Mouse (Mus musculus) liver, embryonic 12.5 days (tissue): ENCODE measurements around the gene Zbtb25. TPM values are rescaled to one million over a fixed set of nuclear protein-coding genes. Genes with fewer than 3 reads are reported as not detected.

Experiments
- ATAC-seq: fragments of 200-750 bp; cut with Nextera tagmentation; 2 replicates; pipeline ENCODE4 v1.8.0; 2017; ENCODE audit warnings: moderate number of reproducible peaks, mild to moderate bottlenecking, moderate library complexity
- H3K27ac ChIP-seq: fragments of 300-500 bp; sonication (generic); 2 replicates; pipeline ENCODE4 v1.5.1; 2016; ENCODE audit warnings: mild to moderate bottlenecking
- H3K27me3 ChIP-seq: fragments of 300-500 bp; sonication (generic); replicated peaks from 2 replicates; pipeline ENCODE4 v1.6.1; 2016; ENCODE audit warnings: mild to moderate bottlenecking, moderate library complexity
- H3K36me3 ChIP-seq: fragments of 300-500 bp; sonication (generic); 2 replicates; pipeline ENCODE4 v1.6.1; 2016; ENCODE audit warnings: mild to moderate bottlenecking, moderate library complexity
- H3K4me1 ChIP-seq: fragments of 300-500 bp; sonication (generic); 2 replicates; pipeline ENCODE4 v1.6.1; 2016
- H3K4me2 ChIP-seq: fragments of 300-500 bp; sonication (generic); 2 replicates; pipeline ENCODE4 v1.6.1; 2016; ENCODE audit warnings: mild to moderate bottlenecking, moderate library complexity
- H3K4me3 ChIP-seq: fragments of 300-500 bp; sonication (generic); 2 replicates; pipeline ENCODE4 v1.5.1; 2016; ENCODE audit warnings: mild to moderate bottlenecking, moderate library complexity
- H3K9ac ChIP-seq: fragments of 300-500 bp; sonication (generic); 2 replicates; pipeline ENCODE4 v1.6.1; 2016; ENCODE audit warnings: mild to moderate bottlenecking, moderate library complexity
- H3K9me3 ChIP-seq: fragments of 300-500 bp; sonication (generic); replicated peaks from 2 replicates; pipeline ENCODE4 v1.6.1; 2016; ENCODE audit warnings: mild to moderate bottlenecking, moderate library complexity
- WGBS: fragments of 180-500 bp; shearing (Covaris S2); methylation state at CpG from one replicate; pipeline ENCODE4 v1.1.7; 2016; ENCODE audit not compliant: insufficient replicate concordance; 5-methylcytosine and 5-hydroxymethylcytosine counted together
- polyA plus RNA-seq: library from polyadenylated mRNA; unstranded; fragments of >200 nt; fragmentation: Nextera tagmentation; extraction: Ambion mirVana; gene quantifications from 2 replicates; pipeline ENCODE4 v1.2.1, GENCODE M21; 2016

The Zbtb25 gene
- polyA plus RNA-seq, 1 experiment from 2014 or later = 10.8 TPM

DNA sequence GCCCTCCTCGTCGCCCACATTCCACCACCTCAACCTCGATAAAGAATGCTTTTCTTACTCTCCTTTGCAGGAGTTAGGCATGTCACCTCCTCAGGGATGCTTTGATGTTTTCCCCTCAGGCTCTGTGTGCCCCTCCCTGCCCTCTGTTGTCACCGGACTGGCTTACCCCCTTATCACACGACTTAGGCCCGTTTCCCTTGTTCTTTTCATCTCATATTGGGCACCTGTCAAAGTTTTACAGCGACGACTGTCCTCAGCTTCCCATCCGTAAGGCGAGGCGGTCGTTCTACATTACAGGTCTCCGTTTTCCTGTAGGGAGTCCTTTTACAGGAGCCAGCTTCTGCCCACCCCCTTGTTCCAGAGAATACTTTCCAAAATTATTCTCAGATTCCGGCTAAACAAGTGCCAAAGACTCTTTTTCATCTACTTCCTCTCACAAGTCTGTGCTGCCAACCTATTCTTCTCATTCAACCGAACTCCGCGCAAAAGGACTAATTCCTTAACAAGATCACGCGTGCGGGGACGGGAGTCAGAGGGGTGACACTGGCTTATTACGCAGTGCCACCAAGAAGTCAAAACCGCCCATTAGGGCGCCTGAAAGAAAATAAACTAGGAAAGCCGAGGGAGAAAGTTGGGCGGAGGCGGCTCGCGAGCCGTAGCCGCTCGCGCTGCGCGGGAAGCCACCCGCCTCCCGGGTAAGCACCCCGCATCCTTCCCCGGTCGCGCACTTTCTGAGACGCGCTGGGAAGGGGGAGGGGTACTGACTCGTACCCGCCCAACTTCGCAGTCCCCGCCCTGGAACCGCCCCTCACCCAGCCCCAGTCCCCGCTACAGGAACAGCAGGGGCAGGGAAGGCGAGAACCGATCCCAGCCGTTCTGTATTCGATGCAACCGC lies 33.8 kb upstream of the Zbtb25 start:
- ATAC-seq = peak; percentile 86
- peak overlapping the region; percentile 78 for H3K4me3 ChIP-seq
- H3K4me1 ChIP-seq = peaks cover 38% of the 10 kb centered on the region
- 1% methylated on average over 54 of the region's 54 CpGs for WGBS
- H3K9ac ChIP-seq = peak overlapping the region; percentile 77
- no peaks in the 10 kb centered on the region for H3K9me3 ChIP-seq
- H3K27ac ChIP-seq = peak overlapping the region; percentile 88
- H3K27me3 ChIP-seq = peaks cover 40% of the 10 kb centered on the region
- peak overlapping the region; percentile 88 for H3K4me2 ChIP-seq
- H3K36me3 ChIP-seq = no peaks in the 10 kb centered on the region

DNA sequence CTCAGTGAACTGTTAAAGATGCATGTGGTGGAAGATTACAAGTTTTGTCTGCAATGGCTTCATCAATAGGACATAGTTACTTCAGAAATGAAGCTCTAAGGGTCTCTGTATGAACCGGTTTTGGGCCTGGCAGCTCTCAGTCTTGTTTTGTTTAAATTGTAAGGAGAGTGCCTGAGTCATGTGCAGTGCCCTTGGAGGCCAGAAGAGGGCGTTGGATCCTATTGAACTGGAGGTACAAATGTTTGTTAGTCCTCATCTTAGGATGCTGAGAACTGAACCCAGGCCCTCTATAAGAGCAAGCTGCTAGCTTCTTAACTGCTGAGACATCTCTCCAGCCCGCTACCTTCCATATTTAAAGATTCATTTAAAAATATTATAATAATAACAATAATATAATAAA lies 32.3 kb upstream of the Zbtb25 start:
- ATAC-seq = no peak
- peaks cover 26% of the 10 kb centered on the region for H3K27me3 ChIP-seq
- H3K9me3 ChIP-seq = no peaks in the 10 kb centered on the region
- no peak overlapping the region for H3K4me2 ChIP-seq
- 47% methylated on average over 3 of the region's 3 CpGs for WGBS
- H3K36me3 ChIP-seq = no peaks in the 10 kb centered on the region
- H3K4me3 ChIP-seq = no peak overlapping the region
- no peak overlapping the region for H3K9ac ChIP-seq
- H3K27ac ChIP-seq = no peak overlapping the region
- peaks cover 38% of the 10 kb centered on the region for H3K4me1 ChIP-seq

DNA sequence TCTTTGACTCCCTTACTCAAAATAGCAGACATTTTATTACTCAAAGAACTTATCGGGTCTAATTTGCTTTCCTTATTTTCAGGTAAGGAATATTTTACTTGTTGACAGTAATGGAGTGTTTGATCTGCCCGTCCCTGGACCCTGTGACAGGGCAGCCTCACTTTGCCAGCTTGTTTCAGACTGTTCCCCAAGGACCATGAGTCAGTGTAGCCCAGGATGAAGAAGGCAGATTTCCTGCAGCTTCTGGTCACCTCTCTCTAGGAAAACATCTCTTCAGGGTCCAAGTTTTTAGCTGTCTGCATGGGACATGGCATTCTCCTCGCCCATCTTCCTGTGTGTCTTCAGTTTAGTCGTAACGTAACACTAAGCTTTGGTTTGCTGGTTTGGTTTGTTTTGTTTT lies 27.9 kb upstream of the Zbtb25 start:
- no peak overlapping the region for H3K27ac ChIP-seq
- no peak overlapping the region for H3K9ac ChIP-seq
- H3K27me3 ChIP-seq = no peaks in the 10 kb centered on the region
- no peak overlapping the region for H3K4me3 ChIP-seq
- ATAC-seq = no peak
- H3K4me1 ChIP-seq = peaks cover 22% of the 10 kb centered on the region
- 81% methylated on average over 5 of the region's 5 CpGs for WGBS
- H3K9me3 ChIP-seq = no peaks in the 10 kb centered on the region
- no peaks in the 10 kb centered on the region for H3K36me3 ChIP-seq
- no peak overlapping the region for H3K4me2 ChIP-seq

DNA sequence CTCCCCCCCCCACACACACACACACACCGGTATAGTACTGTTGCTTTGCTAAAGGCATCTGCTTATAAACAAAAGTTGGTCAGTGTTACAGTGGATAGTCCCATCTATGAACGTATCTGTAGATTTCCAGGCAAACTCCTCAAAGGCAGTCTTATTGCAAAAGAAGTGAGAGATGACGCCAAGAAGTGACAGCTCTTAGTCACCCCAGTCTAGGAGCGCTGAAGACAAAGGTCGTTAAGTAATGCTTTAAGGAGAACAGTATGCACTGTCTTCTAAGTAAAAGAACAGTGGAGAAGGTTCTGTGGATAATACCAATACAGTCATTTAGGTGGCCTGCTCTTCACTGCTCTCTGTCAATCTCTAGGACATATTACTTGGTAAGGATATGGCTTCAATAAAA lies 23.6 kb upstream of the Zbtb25 start:
- no peaks in the 10 kb centered on the region for H3K27me3 ChIP-seq
- H3K9ac ChIP-seq = no peak overlapping the region
- no peaks in the 10 kb centered on the region for H3K9me3 ChIP-seq
- no peak overlapping the region for H3K4me2 ChIP-seq
- 75% methylated on average over 5 of the region's 5 CpGs for WGBS
- H3K36me3 ChIP-seq = peaks cover 19% of the 10 kb centered on the region
- no peak for ATAC-seq
- no peak overlapping the region for H3K27ac ChIP-seq
- no peak overlapping the region for H3K4me3 ChIP-seq
- peaks cover 46% of the 10 kb centered on the region for H3K4me1 ChIP-seq

DNA sequence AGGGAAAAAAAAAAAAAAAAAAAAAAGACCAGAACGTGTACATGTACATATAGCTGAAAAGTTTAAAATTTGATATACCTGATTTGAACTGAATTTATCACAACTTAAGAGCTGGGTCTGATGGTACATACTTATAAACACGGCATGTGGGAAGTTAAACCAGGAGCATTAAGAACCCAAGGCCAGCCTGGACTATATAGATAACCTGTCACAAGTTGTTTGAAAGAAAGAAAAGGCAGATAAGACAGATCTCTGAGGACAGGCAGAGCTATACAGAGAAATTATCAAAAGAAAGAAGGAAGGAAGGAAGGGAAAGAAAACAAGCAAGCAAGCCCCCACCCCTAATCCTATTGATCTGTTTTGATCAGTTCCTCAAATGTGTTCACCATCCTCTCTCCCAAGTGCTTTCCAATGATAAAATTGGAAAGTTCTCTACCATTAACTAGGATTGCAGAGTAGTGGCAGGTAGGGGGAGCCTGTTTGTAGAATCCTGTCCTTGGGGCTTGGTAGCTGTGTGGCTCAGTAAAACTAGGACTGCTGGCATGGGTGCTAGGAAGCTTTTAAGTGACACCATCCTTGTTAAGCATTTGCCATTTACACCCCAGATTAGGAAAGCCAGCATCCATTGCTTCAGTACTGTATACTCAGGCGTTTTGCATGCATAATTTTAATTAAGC lies 22.3 kb upstream of the Zbtb25 start:
- Histone ChIP-seq H3K9ac (no peak overlapping the region), H3K36me3 (peaks cover 25% of the 10 kb centered on the region), H3K4me1 (peaks cover 46% of the 10 kb centered on the region), H3K4me2 (peak overlapping the region; percentile 14; the same call in 1 of the 2 replicates), H3K4me3 (no peak overlapping the region), H3K27ac (peak overlapping the region; percentile 50), H3K9me3 (no peaks in the 10 kb centered on the region), H3K27me3 (no peaks in the 10 kb centered on the region)
- ATAC-seq = peak; percentile 88
- WGBS = 30% methylated on average over 3 of the region's 3 CpGs

DNA sequence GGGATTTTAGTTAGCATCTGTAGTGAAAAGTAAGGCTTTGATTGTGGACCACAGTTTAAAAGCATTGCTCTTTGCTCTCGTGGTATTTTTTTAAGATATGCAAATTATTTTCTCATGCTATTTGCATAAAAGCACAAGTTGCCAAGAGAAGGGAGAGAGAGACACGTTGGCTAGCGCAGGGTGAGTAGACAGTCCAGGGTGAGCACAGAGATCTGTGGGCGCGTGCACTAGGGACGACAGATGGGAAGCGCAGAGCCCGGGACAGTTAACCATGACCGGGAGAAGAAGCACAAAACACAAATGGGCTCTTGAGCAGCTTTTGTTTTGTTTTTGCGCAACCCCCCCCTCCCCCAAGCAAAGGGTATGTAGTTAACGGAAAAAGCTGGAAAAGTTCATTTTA lies 19.4 kb upstream of the Zbtb25 start:
- no peaks in the 10 kb centered on the region for H3K9me3 ChIP-seq
- H3K27me3 ChIP-seq = no peaks in the 10 kb centered on the region
- H3K4me1 ChIP-seq = peaks cover 45% of the 10 kb centered on the region
- peaks cover 52% of the 10 kb centered on the region for H3K36me3 ChIP-seq
- no peak overlapping the region for H3K4me3 ChIP-seq
- no peak overlapping the region for H3K4me2 ChIP-seq
- WGBS = 81% methylated on average over 11 of the region's 11 CpGs
- no peak for ATAC-seq
- H3K27ac ChIP-seq = no peak overlapping the region
- no peak overlapping the region for H3K9ac ChIP-seq

DNA sequence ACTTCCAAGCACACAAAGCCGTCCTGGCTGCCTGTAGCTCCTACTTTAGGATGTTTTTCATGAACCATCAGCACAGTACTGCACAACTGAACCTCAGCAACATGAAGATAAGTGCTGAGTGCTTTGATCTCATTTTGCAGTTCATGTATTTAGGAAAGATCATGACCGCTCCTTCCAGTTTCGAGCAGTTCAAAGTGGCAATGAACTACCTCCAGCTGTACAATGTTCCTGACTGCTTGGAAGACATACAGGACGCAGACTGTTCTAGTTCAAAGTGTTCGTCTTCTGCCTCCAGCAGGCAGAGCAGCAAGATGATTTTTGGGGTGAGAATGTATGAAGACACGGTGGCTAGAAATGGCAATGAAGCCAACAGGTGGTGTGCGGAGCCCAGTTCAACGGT lies 15.9 kb upstream of the Zbtb25 start:
- ATAC-seq = no peak
- 93% methylated on average over 8 of the region's 8 CpGs for WGBS
- H3K36me3 ChIP-seq = peaks cover 76% of the 10 kb centered on the region

DNA sequence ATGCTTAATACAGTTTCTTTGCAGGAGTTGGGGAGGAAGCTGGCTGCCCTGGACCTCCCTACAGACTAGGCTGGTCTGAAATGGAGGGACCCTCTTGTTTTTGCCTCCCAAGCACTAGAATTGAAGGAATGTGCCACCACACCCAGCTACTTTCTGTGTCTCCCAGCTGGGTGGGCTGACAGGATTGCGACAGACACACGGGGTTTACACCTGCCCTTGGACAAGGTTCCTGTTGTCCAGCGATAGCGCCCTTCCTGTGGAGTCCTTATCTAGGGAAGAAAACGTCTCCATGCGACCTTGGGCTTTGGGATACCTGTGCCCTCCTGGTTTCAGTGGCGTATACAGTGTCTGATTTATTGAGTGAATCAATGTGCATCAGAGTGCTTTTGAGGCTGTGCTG lies 10.7 kb upstream of the Zbtb25 start:
- Histone ChIP-seq H3K27me3 (no peaks in the 10 kb centered on the region), H3K4me3 (no peak overlapping the region), H3K36me3 (peaks cover 42% of the 10 kb centered on the region), H3K4me2 (no peak overlapping the region), H3K4me1 (peaks cover 56% of the 10 kb centered on the region), H3K27ac (no peak overlapping the region), H3K9ac (no peak overlapping the region), H3K9me3 (no peaks in the 10 kb centered on the region)
- WGBS = 64% methylated on average over 7 of the region's 7 CpGs
- no peak for ATAC-seq

More for the DNA sequence above, 15.9 kb upstream of the Zbtb25 start:
- Histone ChIP-seq H3K4me2 (no peak overlapping the region), H3K4me3 (no peak overlapping the region), H3K27ac (no peak overlapping the region), H3K9ac (no peak overlapping the region), H3K4me1 (peaks cover 21% of the 10 kb centered on the region), H3K27me3 (no peaks in the 10 kb centered on the region), H3K9me3 (no peaks in the 10 kb centered on the region)

DNA sequence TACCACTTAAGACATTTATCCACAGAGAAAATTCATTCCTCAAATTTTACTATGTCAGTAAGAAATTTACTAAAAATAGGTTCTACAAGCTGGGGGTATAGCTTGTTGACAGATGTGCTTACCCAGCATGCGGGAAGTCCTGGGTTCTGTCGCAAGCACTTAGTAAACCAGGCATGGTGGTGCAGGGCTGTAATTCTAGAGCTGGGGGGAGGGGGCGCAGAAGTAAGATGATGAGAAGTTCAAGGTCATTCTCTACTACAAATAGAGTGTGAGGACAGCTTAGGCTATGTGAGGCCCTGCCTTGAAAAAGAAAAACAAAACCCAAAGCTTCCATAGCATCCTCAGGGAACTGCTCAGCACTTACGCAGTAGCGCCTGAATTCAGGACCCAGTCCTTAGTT lies 9.2 kb upstream of the Zbtb25 start:
- H3K4me3 ChIP-seq = no peak overlapping the region
- H3K4me2 ChIP-seq = no peak overlapping the region
- H3K27me3 ChIP-seq = no peaks in the 10 kb centered on the region
- no peak for ATAC-seq
- H3K27ac ChIP-seq = no peak overlapping the region
- 80% methylated on average over 5 of the region's 5 CpGs for WGBS
- H3K9ac ChIP-seq = no peak overlapping the region
- peaks cover 34% of the 10 kb centered on the region for H3K36me3 ChIP-seq
- H3K4me1 ChIP-seq = peaks cover 72% of the 10 kb centered on the region
- H3K9me3 ChIP-seq = no peaks in the 10 kb centered on the region

DNA sequence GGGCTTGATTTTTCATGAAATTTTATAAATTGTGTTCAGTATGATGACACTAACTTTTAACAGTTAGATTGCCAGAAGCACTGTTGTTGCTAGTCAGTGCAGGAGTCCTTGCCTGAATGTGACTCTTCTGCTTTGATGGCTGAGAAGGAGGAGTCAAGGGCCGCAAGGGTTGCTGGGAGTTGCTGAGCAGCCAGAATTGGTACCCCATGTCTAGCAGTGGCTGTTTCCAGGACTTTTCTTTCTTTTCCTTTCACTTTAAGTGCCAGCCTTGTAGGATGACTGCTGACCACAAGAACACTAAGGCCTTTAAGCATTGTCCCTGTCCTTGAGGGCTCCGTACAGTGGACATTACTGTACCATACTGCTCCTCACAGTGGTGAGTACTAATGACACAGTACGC lies 8.3 kb upstream of the Zbtb25 start:
- H3K27ac ChIP-seq = no peak overlapping the region

DNA sequence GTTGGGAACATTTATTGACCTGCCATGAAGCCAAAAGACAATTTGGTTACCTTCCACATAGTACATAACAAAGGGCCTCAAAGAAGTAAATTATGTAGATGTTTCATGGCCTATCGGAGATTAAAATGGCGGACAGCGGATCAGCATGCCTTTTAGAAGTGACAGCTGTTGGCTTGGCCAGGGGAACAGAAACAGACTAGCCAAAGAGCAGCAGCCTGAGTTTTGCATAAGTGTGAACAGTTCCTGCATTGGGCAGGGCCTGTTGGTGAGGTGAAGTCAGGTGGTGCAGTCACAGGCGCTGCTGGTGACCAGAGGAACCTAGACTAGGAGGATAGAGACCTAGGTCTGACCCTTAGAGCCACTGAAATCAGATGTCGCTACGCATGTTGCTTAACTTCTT lies 7.7 kb upstream of the Zbtb25 start:
- Histone ChIP-seq H3K9me3 (no peaks in the 10 kb centered on the region), H3K27ac (peak overlapping the region; percentile 67), H3K4me3 (no peak overlapping the region), H3K4me1 (peaks cover 85% of the 10 kb centered on the region), H3K9ac (no peak overlapping the region), H3K27me3 (no peaks in the 10 kb centered on the region), H3K36me3 (peaks cover 24% of the 10 kb centered on the region), H3K4me2 (0 out of 2 replicates have a peak overlapping the region, but pooled peaks have one; percentile 6)
- no peak for ATAC-seq
- 91% methylated on average over 6 of the region's 6 CpGs for WGBS

More for the DNA sequence above, 8.3 kb upstream of the Zbtb25 start:
- Histone ChIP-seq H3K9me3 (no peaks in the 10 kb centered on the region), H3K4me3 (no peak overlapping the region), H3K27me3 (no peaks in the 10 kb centered on the region), H3K4me2 (no peak overlapping the region), H3K9ac (no peak overlapping the region), H3K36me3 (peaks cover 25% of the 10 kb centered on the region), H3K4me1 (peaks cover 78% of the 10 kb centered on the region)
- 86% methylated on average over 3 of the region's 3 CpGs for WGBS
- no peak for ATAC-seq

DNA sequence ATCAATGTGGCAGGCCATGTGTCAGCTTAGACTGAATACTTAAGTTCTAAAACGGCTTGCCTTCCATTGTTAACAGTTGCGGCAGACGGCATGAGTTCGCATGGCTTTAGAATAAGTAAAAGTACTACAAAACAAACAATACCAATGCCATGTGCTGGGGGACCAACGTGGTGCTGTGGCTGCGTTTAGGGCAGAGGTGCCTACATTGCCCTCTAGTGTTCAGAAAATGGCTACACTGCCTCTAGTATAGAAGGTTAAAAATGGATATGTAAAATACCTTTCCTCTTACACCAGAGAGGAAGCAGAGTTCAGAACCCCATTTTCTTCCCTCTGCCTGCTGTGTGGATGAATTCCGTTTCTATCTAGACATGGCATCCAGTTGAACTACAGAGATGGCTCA lies 7.2 kb upstream of the Zbtb25 start:
- Histone ChIP-seq H3K4me1 (peaks cover 89% of the 10 kb centered on the region), H3K4me3 (no peak overlapping the region), H3K27ac (peak overlapping the region; percentile 67), H3K4me2 (peak overlapping the region; percentile 50), H3K9me3 (no peaks in the 10 kb centered on the region), H3K36me3 (peaks cover 22% of the 10 kb centered on the region), H3K9ac (peak overlapping the region; percentile 36), H3K27me3 (no peaks in the 10 kb centered on the region)
- 22% methylated on average over 7 of the region's 7 CpGs for WGBS
- peak; percentile 40 for ATAC-seq
